Mouse (Mus musculus) adrenal gland, adult 2 months (tissue): ENCODE data around the gene Aspscr1. TPM values are rescaled to one million over a fixed set of nuclear protein-coding genes. Genes with fewer than 3 reads are reported as not detected.

Experiments
- DNase-seq: peaks from one replicate; pipeline ENCODE4 v3.0.0; 2021
- microRNA-seq, 2 experiments: library from miRNA; unstranded; fragments of <30 nt; microRNA quantifications; one replicate each; pipeline ENCODE4 v1.2.0; 2021
- polyA plus RNA-seq: library from polyadenylated mRNA; depleted of rRNA; stranded (reverse); fragments of >200 nt; gene quantifications from 2 replicates; pipeline ENCODE4 v1.2.3, GENCODE M21; 2012; rRNA removed
- total RNA-seq, 2 experiments: library from RNA; stranded (reverse); gene quantifications; 2 replicates each; pipeline ENCODE4 v1.2.3; 2021

Gene Aspscr1
- total and polyA plus RNA-seq, 3 experiments: 74.9 to 125 (median 84.1) TPM

DNA sequence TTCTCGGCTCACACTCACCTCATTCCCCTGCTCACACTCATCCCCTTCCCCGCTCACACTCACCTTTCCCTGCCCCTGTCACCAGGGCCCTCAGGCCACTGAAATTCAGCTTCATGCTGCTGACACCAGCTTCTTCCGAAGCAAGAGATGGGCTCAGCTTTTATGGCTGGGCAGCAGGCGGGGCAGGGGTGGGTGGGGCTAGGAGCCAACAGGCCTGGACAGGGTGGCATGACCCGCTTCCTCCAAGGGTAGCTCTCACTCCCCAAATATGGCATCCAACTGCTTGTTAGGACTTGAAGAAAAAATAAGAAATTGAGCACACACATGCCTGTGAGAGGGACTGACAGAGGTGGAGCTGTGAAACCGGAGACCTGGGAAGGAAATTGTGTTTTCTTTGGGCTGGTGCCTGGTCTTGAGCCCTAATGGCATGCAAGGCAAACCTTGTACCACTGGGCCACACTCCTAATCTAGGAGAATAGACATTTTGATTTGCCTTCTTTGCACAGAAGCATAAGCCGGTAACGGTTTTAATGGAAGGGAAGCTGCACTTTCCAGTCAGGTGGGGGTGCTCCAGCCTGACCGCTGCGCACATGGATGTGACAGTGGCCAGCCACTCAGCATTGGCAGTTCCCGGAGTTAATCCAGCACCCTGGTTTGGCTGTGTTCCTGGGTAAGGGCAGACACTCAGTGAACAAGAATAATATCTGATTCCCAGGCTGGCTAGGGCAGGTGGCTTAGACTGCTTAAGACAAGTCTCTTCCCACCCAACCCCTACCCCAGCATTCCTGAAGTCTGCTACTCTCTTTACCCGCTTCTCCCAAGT, 59.3 kb downstream of the Aspscr1 start, which contains the start of gene Cbr2:
Gene Cbr2 (minus strand): TSS at position 257 of the 823 bp plus-strand sequence.
- DNase-seq: no peak

DNA sequence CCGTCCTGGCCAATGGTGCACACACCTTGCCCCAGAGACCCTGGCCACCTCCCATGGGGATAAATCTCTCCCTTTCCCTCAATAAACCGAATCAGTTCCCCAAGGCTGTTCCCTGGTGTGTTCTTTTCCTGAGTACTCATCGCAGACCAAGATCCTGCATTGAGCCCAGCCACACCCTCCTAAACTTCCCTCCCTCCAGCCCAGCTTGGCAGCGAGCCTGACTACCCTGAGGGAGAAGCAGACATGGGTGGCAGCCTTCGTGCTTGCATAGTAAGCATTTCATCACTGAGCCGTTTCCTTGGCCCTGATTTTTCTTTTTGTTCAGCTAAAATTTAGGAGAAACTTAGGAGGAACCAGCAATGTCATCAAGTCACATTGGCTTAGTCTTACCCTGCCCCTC, 60.7 kb downstream of the Aspscr1 start:
- DNase-seq: peak; percentile 79

DNA sequence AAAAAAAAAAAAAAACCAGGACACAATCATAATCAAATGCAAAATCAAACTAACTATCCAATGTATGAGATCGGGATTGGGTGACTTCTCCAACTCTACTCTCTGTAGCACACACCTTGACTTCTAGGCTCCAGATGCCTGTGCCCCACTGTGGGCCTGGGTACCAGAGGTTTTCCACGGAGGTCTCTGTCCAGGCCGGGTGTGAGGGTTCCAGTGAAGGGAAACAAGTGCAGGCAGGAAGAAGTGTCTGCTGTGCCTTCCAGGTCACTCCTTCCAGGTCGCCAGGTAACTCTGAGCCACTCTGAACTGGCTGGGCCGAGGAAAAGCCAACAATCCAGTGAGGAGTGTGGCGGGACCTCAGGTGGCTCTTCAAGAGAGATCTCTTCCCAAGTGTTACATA, 63.7 kb downstream of the Aspscr1 start:
- DNase-seq: no peak

DNA sequence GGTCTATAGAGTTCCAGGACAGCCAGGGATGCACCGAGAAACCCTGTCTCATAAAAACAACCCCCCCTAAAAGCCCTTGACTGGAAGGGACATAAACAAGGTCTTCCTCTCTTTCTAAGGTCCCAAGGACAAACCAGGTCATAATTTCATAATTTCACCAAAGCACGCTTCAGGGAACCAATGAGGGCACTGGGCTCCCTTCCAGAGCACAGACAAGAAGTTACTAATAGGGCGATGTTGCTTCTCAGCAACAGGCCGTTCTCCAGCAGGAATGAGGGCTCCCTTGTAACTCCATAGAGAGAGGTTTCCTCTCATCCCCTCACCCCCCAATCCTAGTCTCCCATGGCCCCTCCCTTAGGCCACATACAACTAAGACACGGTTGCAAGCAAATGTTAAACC, 68.2 kb downstream of the Aspscr1 start:
- peak; percentile 75 for DNase-seq

DNA sequence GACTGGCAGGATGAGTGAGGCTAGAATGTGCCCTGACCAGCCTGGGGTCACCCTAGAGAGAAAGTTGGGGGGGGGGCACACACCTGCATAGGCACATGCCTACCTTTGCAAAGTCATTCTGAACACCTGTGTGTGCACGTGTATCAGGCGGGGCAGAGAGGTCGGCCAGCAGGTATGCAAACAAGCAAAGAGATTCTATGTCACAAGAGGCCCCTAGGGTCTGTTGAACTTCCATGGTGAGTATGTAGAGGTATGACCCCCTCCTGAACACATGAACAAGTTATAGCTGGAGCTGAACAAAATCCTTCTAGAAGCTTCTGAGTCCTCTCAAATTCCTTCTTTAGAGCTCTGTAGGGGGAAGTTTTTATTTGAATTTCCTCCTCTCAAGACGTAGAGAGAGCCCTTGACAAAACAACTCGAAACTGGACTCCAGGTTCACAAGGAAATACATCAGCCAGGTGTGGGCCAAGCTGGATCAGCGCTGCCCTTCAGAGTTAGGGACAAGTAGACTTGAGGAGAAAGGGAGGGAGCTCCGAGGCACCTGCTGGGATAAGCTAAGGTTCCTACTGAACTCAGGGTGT, 71.4 kb downstream of the Aspscr1 start:
- no peak for DNase-seq

DNA sequence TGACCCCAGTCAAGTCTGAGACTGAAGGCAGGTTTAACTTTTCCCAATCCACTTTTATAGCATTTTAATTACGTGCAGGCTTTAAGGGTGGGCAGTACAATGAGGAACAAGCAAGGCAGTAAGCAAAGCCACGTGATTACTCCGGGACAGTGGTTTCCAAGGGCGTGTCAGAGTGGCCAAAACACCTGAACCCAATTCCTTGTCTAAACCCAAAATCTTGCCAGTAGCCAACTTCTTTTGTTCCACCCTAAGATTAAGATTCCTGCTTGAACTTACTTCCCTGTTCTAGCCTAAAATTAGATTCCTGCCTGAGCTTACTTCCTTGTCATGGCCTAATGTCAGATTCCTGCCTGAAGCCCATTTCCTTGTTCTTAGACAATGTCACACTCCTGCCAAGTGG, 75.2 kb downstream of the Aspscr1 start:
- DNase-seq: no peak

DNA sequence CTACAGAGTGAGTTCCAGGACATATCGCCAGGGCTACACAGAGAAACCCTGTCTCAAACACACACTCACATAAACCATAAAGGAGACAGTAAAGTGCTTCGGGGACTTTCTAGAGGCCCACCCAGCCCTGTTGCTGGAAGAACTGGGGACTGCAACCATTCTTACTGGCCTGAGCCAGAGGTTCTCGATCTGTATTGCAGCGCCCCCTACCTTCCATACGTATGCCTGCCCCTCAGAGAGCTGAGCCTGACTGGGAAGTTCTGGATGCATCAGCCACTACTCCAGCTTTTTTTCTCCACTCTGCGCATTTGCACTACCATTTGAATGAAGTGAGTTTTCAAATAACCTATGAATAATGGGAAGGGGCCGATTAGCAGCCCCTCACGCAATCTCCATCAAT, 76.7 kb downstream of the Aspscr1 start:
- peak; percentile 46 for DNase-seq

DNA sequence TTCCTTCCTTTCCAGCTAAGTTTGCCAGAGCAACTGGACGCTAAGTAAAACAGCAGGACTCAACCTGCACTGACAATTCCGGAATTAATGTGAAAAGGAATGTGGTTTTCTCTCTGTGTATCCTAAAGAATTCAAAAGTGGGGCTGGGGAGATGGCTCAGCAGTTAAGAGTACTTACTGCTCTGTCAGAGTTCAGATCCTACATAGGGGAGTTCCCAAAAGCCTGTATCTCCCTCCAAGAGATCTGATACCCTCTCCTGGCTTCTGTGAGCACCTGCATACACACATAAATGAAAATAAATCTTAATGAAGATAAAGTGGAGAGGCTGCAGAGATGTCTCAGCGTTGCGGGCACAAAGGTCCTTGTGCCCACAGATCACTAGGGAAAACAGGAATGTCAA, 78.8 kb downstream of the Aspscr1 start:
- no peak for DNase-seq

Small RNAs within 50 kb of the gene (microRNA-seq; reads per million reads assigned to microRNA genes)
- gene Mir6936: 0 to 0.83 reads per million in 2 experiments

Other genes starting within 250 kb of the Aspscr1 start
Only the 30 nearest of the 32 such genes appear.
- gene Pde6g, start 219.5 kb upstream of the Aspscr1 start, total RNA-seq: under 1 TPM in 1 of 2 experiments, not detected in 1; 0.31 TPM
- gene Pde6g, start 219.5 kb upstream of the Aspscr1 start, polyA plus RNA-seq: 0.48 and 0.49 TPM in 2 replicates
- gene Oxld1, start 214.9 kb upstream of the Aspscr1 start, total RNA-seq: 10 to 100 TPM; 25.8 to 37.1 TPM
- gene Oxld1, start 214.9 kb upstream of the Aspscr1 start, polyA plus RNA-seq: 48.7 and 81.2 TPM in 2 replicates
- gene Ccdc137, start 214.9 kb upstream of the Aspscr1 start, total RNA-seq: 10 to 100 TPM; 24.6 to 33.0 TPM
- 8.3 and 12.0 TPM in 2 replicates for gene Ccdc137, start 214.9 kb upstream of the Aspscr1 start, polyA plus RNA-seq
- 10 to 100 TPM; 21.4 to 27.2 TPM for gene Arl16, start 205.4 kb upstream of the Aspscr1 start, total RNA-seq
- gene Arl16, start 205.4 kb upstream of the Aspscr1 start, polyA plus RNA-seq: 23.2 and 27.2 TPM in 2 replicates
- gene Mrpl12, start 188.4 kb upstream of the Aspscr1 start, total RNA-seq: 100 to 1,000 TPM; 107 to 146 TPM
- 163 and 185 TPM in 2 replicates for gene Mrpl12, start 188.4 kb upstream of the Aspscr1 start, polyA plus RNA-seq
- gene Slc25a10, start 181.1 kb upstream of the Aspscr1 start, total RNA-seq: 100 to 1,000 TPM; 103 to 116 TPM
- gene Slc25a10, start 181.1 kb upstream of the Aspscr1 start, polyA plus RNA-seq: 400 and 531 TPM in 2 replicates
- gene Gcgr, start 142.3 kb upstream of the Aspscr1 start, total RNA-seq: 1 to 10 TPM; 1.5 to 1.7 TPM
- 2.1 and 2.5 TPM in 2 replicates for gene Gcgr, start 142.3 kb upstream of the Aspscr1 start, polyA plus RNA-seq
- gene Mcrip1, start 123.2 kb upstream of the Aspscr1 start, total RNA-seq: 10 to 100 TPM; 56.9 to 65.8 TPM
- gene Mcrip1, start 123.2 kb upstream of the Aspscr1 start, polyA plus RNA-seq: 136 and 157 TPM in 2 replicates
- under 1 TPM; 0.40 to 0.79 TPM for gene Ppp1r27, start 121.8 kb upstream of the Aspscr1 start, total RNA-seq
- gene Ppp1r27, start 121.8 kb upstream of the Aspscr1 start, polyA plus RNA-seq: 0.83 and 1.2 TPM in 2 replicates
- 100 to 1,000 TPM; 462 to 524 TPM for gene P4hb, start 99.7 kb upstream of the Aspscr1 start, total RNA-seq
- gene P4hb, start 99.7 kb upstream of the Aspscr1 start, polyA plus RNA-seq: 108 and 126 TPM in 2 replicates
- 100 to 1,000 TPM; 355 to 386 TPM for gene Arhgdia, start 91.3 kb upstream of the Aspscr1 start, total RNA-seq
- 712 and 786 TPM in 2 replicates for gene Arhgdia, start 91.3 kb upstream of the Aspscr1 start, polyA plus RNA-seq
- gene Alyref, start 74.6 kb upstream of the Aspscr1 start, total RNA-seq: 10 to 100 TPM; 85.5 to 97.9 TPM
- 10.3 and 12.6 TPM in 2 replicates for gene Alyref, start 74.6 kb upstream of the Aspscr1 start, polyA plus RNA-seq
- 10 to 100 TPM; 82.8 to 85.9 TPM for gene Anapc11, start 74.6 kb upstream of the Aspscr1 start, total RNA-seq
- 183 and 187 TPM in 2 replicates for gene Anapc11, start 74.6 kb upstream of the Aspscr1 start, polyA plus RNA-seq
- under 1 TPM; 0.61 to 0.62 TPM for gene Npb, start 64.5 kb upstream of the Aspscr1 start, total RNA-seq
- 1.6 and 2.3 TPM in 2 replicates for gene Npb, start 64.5 kb upstream of the Aspscr1 start, polyA plus RNA-seq
- 100 to 1,000 TPM; 201 to 344 TPM for gene Pcyt2, start 55.0 kb upstream of the Aspscr1 start, total RNA-seq
- gene Pcyt2, start 55.0 kb upstream of the Aspscr1 start, polyA plus RNA-seq: 460 and 610 TPM in 2 replicates
- gene Sirt7, start 47.7 kb upstream of the Aspscr1 start, total RNA-seq: 10 to 100 TPM; 54.2 to 69.5 TPM
- 109 and 128 TPM in 2 replicates for gene Sirt7, start 47.7 kb upstream of the Aspscr1 start, polyA plus RNA-seq
- 10 to 100 TPM; 48.1 to 60.7 TPM for gene Mafg, start 39.4 kb upstream of the Aspscr1 start, total RNA-seq
- gene Mafg, start 39.4 kb upstream of the Aspscr1 start, polyA plus RNA-seq: 54.3 and 66.9 TPM in 2 replicates
- gene Pycr1, start 29.2 kb upstream of the Aspscr1 start, total RNA-seq: 1 to 10 TPM; 1.0 to 1.9 TPM
- 3.5 and 3.6 TPM in 2 replicates for gene Pycr1, start 29.2 kb upstream of the Aspscr1 start, polyA plus RNA-seq
- 1 to 10 TPM in 1 of 2 experiments, not detected in 1; 1.0 TPM for gene Myadml2, start 24.8 kb upstream of the Aspscr1 start, total RNA-seq
- 0.11 and 0.59 TPM in 2 replicates for gene Myadml2, start 24.8 kb upstream of the Aspscr1 start, polyA plus RNA-seq
- gene Notum, start 11.8 kb upstream of the Aspscr1 start, total RNA-seq: 1 to 10 TPM; 2.8 to 8.1 TPM
- 7.4 and 9.3 TPM in 2 replicates for gene Notum, start 11.8 kb upstream of the Aspscr1 start, polyA plus RNA-seq
- 10 to 100 TPM; 54.0 to 63.5 TPM for gene Cenpx, start 40.8 kb downstream of the Aspscr1 start, total RNA-seq
- 86.0 and 90.2 TPM in 2 replicates for gene Cenpx, start 40.8 kb downstream of the Aspscr1 start, polyA plus RNA-seq
- 10 to 100 TPM; 21.9 to 25.3 TPM for gene Lrrc45, start 41.0 kb downstream of the Aspscr1 start, total RNA-seq
- 34.2 and 40.1 TPM in 2 replicates for gene Lrrc45, start 41.0 kb downstream of the Aspscr1 start, polyA plus RNA-seq
- gene Rac3, start 48.5 kb downstream of the Aspscr1 start, total RNA-seq: 10 to 100 TPM; 13.7 to 15.9 TPM
- 21.1 and 25.6 TPM in 2 replicates for gene Rac3, start 48.5 kb downstream of the Aspscr1 start, polyA plus RNA-seq
- gene Dcxr, start 54.3 kb downstream of the Aspscr1 start, total RNA-seq: 100 to 1,000 TPM in 1 of 2 experiments, 10 to 100 TPM in 1; 41.4 to 122 TPM
- 136 and 150 TPM in 2 replicates for gene Dcxr, start 54.3 kb downstream of the Aspscr1 start, polyA plus RNA-seq
- 10 to 100 TPM in 1 of 2 experiments, 1 to 10 TPM in 1; 8.3 to 10.6 TPM for gene Cbr2, start 59.1 kb downstream of the Aspscr1 start, total RNA-seq
- 52.6 and 54.2 TPM in 2 replicates for gene Cbr2, start 59.1 kb downstream of the Aspscr1 start, polyA plus RNA-seq
- 10 to 100 TPM in 1 of 2 experiments, 1 to 10 TPM in 1; 5.5 to 12.3 TPM for gene Hmga1b, start 89.8 kb downstream of the Aspscr1 start, total RNA-seq
- 2.8 and 6.6 TPM in 2 replicates for gene Hmga1b, start 89.8 kb downstream of the Aspscr1 start, polyA plus RNA-seq
- 10 to 100 TPM; 18.3 to 20.9 TPM for gene Rfng, start 111.2 kb downstream of the Aspscr1 start, total RNA-seq
- 91.6 and 95.4 TPM in 2 replicates for gene Rfng, start 111.2 kb downstream of the Aspscr1 start, polyA plus RNA-seq
- 100 to 1,000 TPM; 113 to 141 TPM for gene Gps1, start 111.3 kb downstream of the Aspscr1 start, total RNA-seq
- gene Gps1, start 111.3 kb downstream of the Aspscr1 start, polyA plus RNA-seq: 161 and 178 TPM in 2 replicates
- 10 to 100 TPM; 56.0 to 62.0 TPM for gene Dus1l, start 123.4 kb downstream of the Aspscr1 start, total RNA-seq
- gene Dus1l, start 123.4 kb downstream of the Aspscr1 start, polyA plus RNA-seq: 43.8 and 53.7 TPM in 2 replicates
- 1,000 to 10,000 TPM in 1 of 2 experiments, 100 to 1,000 TPM in 1; 505 to 2,290 TPM for gene Fasn, start 151.6 kb downstream of the Aspscr1 start, total RNA-seq
- 7,384 and 9,917 TPM in 2 replicates for gene Fasn, start 151.6 kb downstream of the Aspscr1 start, polyA plus RNA-seq